Mouse (Mus musculus) small intestine, adult 10 weeks (tissue): Measurements from ENCODE around the gene Uqcr11. TPM values are rescaled to one million over a fixed set of nuclear protein-coding genes. Genes with fewer than 3 reads are reported as not detected.

Experiments used
- polyA plus RNA-seq: library from polyadenylated mRNA; stranded (reverse); fragments of 350-450 nt; fragmentation: Illumina TruSeq; extraction: RNeasy Lipid Tissue Mini Kit (QIAGEN cat#74804); gene quantifications from one replicate; pipeline ENCODE4 v1.2.3, GENCODE M21; 2014; ENCODE audit warnings: low replicate concordance

Uqcr11 gene
- 1.4 TPM for polyA plus RNA-seq

DNA sequence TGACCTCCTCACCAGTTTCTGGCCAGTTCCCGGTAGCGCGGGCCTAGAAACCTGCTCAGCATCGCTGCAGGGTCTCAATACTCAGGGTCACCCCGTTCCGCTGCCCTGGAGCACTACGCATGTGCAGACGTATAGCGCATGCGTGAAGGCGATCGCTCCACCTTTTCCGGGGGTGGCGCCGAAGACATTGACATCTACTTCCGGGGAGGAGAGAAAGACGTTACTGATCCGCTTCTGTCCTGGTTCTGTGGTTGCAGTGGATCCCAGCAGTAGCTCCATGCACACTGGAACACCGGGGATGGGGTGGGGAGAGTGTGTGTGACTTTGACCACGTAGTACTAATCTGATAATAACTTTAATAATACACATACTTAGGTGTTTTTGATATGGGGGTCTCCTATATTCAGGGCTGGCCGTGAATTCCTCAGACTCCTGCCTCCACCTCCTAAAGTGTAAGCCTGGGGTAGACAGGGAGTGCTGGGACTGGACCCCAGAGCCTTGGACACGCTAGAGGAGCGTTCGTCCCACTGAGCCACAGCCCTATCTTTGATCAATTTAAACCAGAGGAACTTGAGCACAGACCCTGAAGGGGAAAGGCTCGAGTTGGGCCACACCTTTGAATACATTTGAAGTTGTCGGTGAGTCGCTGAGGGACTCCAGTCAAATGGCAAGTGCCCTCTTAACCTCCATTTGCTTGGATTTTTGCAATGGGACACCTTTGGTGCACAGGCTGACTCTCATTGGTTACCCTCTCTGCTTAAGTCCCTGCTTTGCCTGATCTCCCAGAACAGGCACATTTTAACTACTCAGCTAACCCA is at the start of gene Uqcr11:
Gene Uqcr11, minus strand, starts transcription at position 147 of the 818 bp plus-strand sequence.

DNA sequence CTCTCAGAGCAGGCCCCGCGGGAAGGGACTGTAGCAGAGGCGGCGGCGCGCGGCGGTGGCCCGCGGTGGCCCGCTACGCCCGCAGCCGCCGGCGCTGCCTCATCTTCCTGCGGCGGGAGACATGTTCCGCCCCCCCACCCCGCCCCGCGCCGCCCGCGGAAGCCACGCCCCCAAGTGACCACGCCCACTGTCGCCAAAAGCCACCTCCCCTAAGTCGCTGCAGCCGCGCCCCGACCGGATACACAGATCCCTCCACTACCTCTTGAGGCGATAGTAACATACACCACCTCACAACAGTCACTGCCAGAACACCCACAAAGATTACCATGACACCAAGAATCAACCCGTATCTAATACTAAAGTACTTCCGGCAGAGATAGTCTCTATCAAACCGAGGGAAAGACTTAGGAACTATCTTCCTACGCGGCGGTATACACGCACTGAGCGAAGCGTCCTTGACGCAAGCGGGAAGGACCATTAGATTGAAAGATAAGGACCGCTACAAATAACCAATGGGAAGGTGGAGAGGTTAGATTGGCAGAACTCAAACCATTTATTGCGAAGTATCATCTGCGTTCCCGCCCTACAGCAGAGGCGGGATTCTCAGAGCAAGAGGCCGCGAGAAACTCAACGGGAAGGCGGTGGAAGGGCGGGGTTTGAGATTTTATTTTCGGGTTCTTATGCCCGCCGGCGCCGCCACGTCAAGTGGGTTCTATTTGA is 27.0 kb upstream of the Uqcr11 start, which contains the start of gene Tcf3:
Gene Tcf3, minus strand, starts transcription at position 135 of the 720 bp plus-strand sequence.

DNA sequence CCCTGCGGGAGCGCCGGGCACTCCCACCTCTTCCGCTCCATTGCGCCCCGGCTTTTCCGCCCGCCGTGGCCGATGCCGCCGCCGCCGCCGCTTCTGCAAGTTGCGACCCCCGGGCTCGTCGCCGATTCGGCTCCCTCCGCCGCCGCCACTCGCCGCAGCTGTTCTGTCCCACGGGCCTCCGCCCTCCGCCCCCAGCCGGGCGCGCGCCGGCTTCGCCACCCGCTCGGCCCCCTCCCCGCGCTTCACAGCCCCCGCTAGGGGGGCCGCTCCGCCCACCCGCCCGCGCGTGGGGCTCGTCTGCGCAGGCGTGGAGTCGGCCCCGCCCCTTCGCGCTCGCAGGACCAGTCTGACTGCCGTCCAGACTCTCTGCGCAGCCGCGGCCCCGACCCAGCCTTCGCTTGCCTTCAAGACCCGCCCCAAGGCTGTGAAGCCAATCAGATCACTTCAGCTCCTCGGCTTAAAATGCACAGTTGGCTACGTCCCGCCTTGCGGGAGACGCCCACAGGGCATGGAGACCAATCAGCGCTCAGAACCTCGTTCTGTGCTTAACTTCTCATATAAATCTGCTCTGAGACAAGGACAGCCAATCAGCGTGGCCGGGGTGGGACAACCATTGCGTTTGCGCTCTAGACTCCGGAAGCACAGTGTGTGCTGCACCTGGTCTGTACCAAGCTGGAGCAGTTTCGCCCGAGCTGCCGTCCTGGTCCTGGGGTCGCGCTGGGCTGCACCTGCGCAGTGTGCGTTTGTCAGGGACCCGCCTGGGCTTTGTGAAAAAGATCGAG is 7.2 kb downstream of the Uqcr11 start, which contains the start of gene Mbd3:
Gene Mbd3, minus strand, starts transcription at position 360 of the 782 bp plus-strand sequence.

DNA sequence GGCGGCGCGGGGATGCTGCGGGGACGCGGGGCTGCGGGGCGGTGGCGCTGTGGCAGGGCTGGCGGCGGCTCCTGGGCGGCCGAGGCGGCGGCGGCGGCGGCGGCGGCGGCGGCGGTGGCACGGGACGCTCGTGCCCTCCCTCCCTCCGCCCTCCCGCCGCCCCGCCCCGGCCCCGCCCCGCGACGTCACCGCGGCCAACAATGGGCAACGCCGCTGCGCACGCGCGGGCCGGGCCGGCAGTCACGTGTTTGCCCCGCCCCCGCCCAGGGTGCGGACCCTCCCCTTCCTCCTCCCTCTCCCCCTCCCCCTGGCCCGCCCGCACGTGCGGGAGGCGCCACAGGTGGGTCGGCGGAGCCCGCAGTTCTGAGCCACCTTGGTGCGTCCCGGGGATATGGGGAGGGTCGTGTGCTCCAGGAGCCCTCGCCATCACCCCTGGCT is 19.1 kb downstream of the Uqcr11 start, which contains the start of gene Mex3d:
Gene Mex3d, minus strand, starts transcription at position 138 of the 438 bp plus-strand sequence.

DNA sequence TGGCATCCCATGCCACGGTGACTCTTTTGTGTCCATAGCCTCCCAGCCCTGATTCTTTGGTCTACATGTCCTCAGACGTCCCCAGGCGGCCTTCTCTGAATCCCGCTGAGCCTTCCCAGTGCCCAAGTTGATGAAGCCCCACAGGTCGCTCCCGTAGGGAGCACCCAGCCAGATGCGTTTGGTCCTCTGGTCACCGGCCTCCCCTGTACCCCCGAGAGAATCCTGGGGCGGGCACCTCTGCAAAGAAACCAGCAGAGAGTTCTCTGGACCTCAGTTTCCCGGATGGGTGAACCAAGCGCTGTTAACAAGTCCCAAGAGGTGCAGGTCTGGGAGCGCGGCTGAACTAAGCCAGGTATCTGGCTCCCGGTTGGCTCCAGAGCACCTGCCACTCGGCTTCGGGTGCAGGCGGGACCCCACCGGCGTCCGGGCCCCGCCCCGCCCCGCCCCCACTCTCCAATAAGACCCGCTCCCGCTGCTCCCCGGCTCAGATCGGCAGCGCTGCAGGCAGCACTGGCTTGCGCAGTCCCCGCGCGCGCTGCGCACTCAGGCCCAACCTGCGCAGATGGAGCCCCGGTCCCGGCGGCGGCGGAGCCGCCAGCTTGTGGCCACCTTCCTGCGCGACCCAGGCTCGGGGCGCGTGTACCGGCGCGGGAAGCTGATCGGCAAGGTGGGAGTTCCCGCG is 50.5 kb downstream of the Uqcr11 start, which contains the start of gene Plk5:
Gene Plk5, plus strand, starts transcription at position 459 of the 682 bp plus-strand sequence.

Other genes starting within 250 kb of the Uqcr11 start
- gene Cirbp, start 240.8 kb downstream of the Uqcr11 start, polyA plus RNA-seq = 12.5 TPM
- not detected for gene 1600002K03Rik, start 233.9 kb downstream of the Uqcr11 start, polyA plus RNA-seq
- gene Efna2, start 227.3 kb downstream of the Uqcr11 start, polyA plus RNA-seq = 0.37 TPM
- 3.4 TPM for gene Mum1, start 180.4 kb downstream of the Uqcr11 start, polyA plus RNA-seq
- 3.5 TPM for gene Ndufs7, start 157.7 kb downstream of the Uqcr11 start, polyA plus RNA-seq
- gene Gamt, start 145.8 kb downstream of the Uqcr11 start, polyA plus RNA-seq = not detected
- gene Dazap1, start 145.3 kb downstream of the Uqcr11 start, polyA plus RNA-seq = 26.5 TPM
- 1.6 TPM for gene Rps15, start 114.4 kb downstream of the Uqcr11 start, polyA plus RNA-seq
- gene Apc2, start 110.9 kb downstream of the Uqcr11 start, polyA plus RNA-seq = not detected
- 0.52 TPM for gene 2310011J03Rik, start 86.3 kb downstream of the Uqcr11 start, polyA plus RNA-seq
- gene Pcsk4, start 77.3 kb downstream of the Uqcr11 start, polyA plus RNA-seq = not detected
- 5.9 TPM for gene Reep6, start 76.9 kb downstream of the Uqcr11 start, polyA plus RNA-seq
- 5.3 TPM for gene Adamtsl5, start 58.4 kb downstream of the Uqcr11 start, polyA plus RNA-seq
- gene Plk5, start 50.4 kb downstream of the Uqcr11 start, polyA plus RNA-seq = not detected
- gene Mex3d, start 19.2 kb downstream of the Uqcr11 start, polyA plus RNA-seq = 2.9 TPM
- not detected for gene Mbd3, start 7.3 kb downstream of the Uqcr11 start, polyA plus RNA-seq
- 4.8 TPM for gene Tcf3, start 26.8 kb upstream of the Uqcr11 start, polyA plus RNA-seq
- gene Onecut3, start 88.0 kb upstream of the Uqcr11 start, polyA plus RNA-seq = 0.11 TPM
- not detected for gene Atp8b3, start 132.3 kb upstream of the Uqcr11 start, polyA plus RNA-seq
- 0.15 TPM for gene Rexo1, start 154.7 kb upstream of the Uqcr11 start, polyA plus RNA-seq
- gene Klf16, start 170.5 kb upstream of the Uqcr11 start, polyA plus RNA-seq = 1.0 TPM
- not detected for gene Abhd17a, start 183.5 kb upstream of the Uqcr11 start, polyA plus RNA-seq
- gene Scamp4, start 196.0 kb upstream of the Uqcr11 start, polyA plus RNA-seq = 1.3 TPM
- gene Adat3, start 196.1 kb upstream of the Uqcr11 start, polyA plus RNA-seq = not detected
- not detected for gene Gm49322, start 199.2 kb upstream of the Uqcr11 start, polyA plus RNA-seq
- gene Csnk1g2, start 216.0 kb upstream of the Uqcr11 start, polyA plus RNA-seq = 0.41 TPM